Comparison of ENCODE assay signal across 12 mouse cellular contexts in the genomic region with DNA sequence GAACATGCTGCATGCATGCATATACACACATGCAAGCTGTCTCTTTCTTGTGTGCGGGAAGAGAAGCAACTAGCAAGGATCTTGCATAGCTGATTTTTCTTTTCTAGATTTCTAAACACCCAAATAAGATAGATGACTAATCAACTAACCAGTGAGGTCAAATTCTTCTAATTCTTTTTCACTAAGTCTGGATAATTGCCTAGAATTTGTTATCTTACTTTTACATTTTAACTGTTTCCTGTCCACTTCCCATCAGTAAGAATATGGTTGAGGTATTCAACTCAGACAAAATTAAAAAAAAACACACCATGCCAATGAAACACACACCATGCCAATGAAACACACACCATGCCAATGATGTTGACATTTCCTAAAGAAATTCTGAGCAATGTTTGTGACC.
"Had no signal": no experiment of that assay in that cellular context is flagged by ENCODE, and none has a peak within 500 bp of the region (broad histone marks: within the 10 kb centered on the region; RNA-seq: fewer than 3 reads in every experiment).

No protein-coding gene starts in this region.

- H3K9me3 ChIP-seq: limb, embryonic 10.5 days; liver, embryonic 15.5 days; neural tube, embryonic 15.5 days had no signal

- H3K9ac ChIP-seq: liver, embryonic 15.5 days; neural tube, embryonic 15.5 days had no signal

- H3K27ac ChIP-seq: limb, embryonic 10.5 days; liver, embryonic 15.5 days; neural tube, embryonic 15.5 days had no signal

- H3K4me2 ChIP-seq: liver, embryonic 11.5 days; liver, embryonic 15.5 days had no signal

- DNase-seq: kidney, adult 11 months; kidney, postnatal 10 days; lung, postnatal 14 days; right cerebral cortex, adult 18-20 months; right cerebral cortex, postnatal 25 days; thymus, adult 2 months; thymus, postnatal 25 days had no signal

- H3K4me3 ChIP-seq: limb, embryonic 10.5 days; liver, embryonic 15.5 days; myocyte; neural tube, embryonic 15.5 days had no signal

- H3K36me3 ChIP-seq: limb, embryonic 10.5 days; liver, embryonic 15.5 days; neural tube, embryonic 15.5 days had no signal

- H3K4me1 ChIP-seq: liver, embryonic 15.5 days had no signal
